Mouse (Mus musculus) testis, adult 2 months (tissue): Measurements from ENCODE around the gene Tmem245.

ENCODE experiments used
- CTCF ChIP-seq: fragments of 200-500 bp; IDR thresholded peaks from 2 replicates; pipeline ENCODE4 v1.5.1; 2012; ENCODE audit warnings: low read depth, mild to moderate bottlenecking, inconsistent platforms, low read length, moderate library complexity; ENCODE audit not compliant: control insufficient read depth, insufficient read depth, insufficient replicate concordance
- POLR2A ChIP-seq: fragments of 200-500 bp; IDR thresholded peaks from 2 replicates; pipeline ENCODE4 v1.6.1; 2012; ENCODE audit warnings: low read depth, mild to moderate bottlenecking, inconsistent platforms, low read length, moderate library complexity; ENCODE audit not compliant: control insufficient read depth

DNA sequence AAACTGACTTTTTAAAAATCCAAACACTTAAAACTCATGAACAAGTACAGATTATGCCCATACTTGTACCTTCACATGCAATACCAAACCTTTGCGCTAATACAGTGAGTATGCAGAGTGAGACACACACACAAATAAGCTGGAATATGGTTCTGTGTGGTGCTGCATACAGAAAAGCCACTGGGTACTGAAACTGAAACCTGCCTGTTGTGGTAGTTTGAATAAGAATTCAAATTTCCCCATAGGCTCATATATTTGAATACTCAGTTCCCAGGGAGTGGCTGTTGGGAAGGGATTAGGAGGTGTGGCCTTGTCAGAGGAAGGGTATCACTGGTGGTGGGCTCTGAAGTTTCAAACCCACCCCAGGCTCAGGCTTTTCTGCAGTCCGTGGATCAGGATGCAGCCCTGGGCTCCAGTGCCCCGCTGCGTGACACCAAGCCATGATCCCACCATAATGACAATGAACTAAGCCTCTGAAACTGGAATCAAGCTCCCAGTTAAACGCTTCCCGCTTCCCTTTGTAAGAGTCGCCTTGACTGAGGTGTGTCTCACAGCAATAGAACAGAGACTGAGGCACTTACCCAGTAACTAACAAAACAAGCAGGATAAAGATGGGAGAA is 34.7 kb downstream of the Tmem245 start:
- TF ChIP-seq CTCF (no peak), POLR2A (no peak)
